Mouse (Mus musculus): Measurements from ENCODE around the gene Vkorc1. TPM values are rescaled to one million over a fixed set of nuclear protein-coding genes. Genes with fewer than 3 reads are reported as not detected.

Vkorc1 gene
- total and polyA plus RNA-seq, 3 experiments: 0.25 TPM; not detected in 2

GRCm38 (mm10) chr7:127874812-127875626 is 20.4 kb downstream of the Vkorc1 start:
- dilution Hi-C loops (cut with MboI; ENCODE audit: extremely low pct_ligation_motif_present, extremely low pct_unique_long_range_greater_than_20kb, low sequenced_read_pairs): no loop called here
- TF ChIP-seq ZNF384 (IDR thresholded peaks at IDR 0.05; ENCODE audit: low read depth, low read length): peak; percentile 70
- no peak for TF ChIP-seq RCOR1 (conservative IDR thresholded peaks at IDR 0.05; ENCODE audit: low read depth, low read length)

GRCm38 (mm10) chr7:127870136-127870821 is 25.1 kb downstream of the Vkorc1 start:
- Histone ChIP-seq H3K36me3 (replicated peaks in 1 of 2; ENCODE audit: control insufficient read depth in 1 of 2, insufficient read depth in 1 of 2, low read length in 1 of 2) (peaks cover 28 to 70% of the 10 kb centered on the region in 2 experiments), H3K27ac (ENCODE audit: insufficient read depth, low read depth) (no peak overlapping the region), H3K9ac (ENCODE audit: insufficient read depth, low read depth) (no peak overlapping the region), H3K4me2 (ENCODE audit: insufficient read depth, low read depth, poor library complexity, severe bottlenecking) (no peak overlapping the region), H3K79me2 (replicated peaks; ENCODE audit: control insufficient read depth, extremely low read depth, insufficient read depth, poor library complexity, severe bottlenecking) (peaks cover 12% of the 10 kb centered on the region), H3K27me3 (replicated peaks) (no peaks in the 10 kb centered on the region), H3K4me3 (replicated peaks in 1 of 3; ENCODE audit: low read depth in 2 of 3, low read length in 2 of 3, poor library complexity in 1 of 3) (no peak overlapping the region), H3K4me1 (ENCODE audit: control insufficient read depth in 1 of 2, insufficient read depth in 2 of 2) (peaks cover 0 to 26% of the 10 kb centered on the region in 2 experiments; a peak in 2 of 4 replicates), H3K9me3 (replicated peaks; ENCODE audit: low read length) (no peaks in the 10 kb centered on the region)
- dilution Hi-C loops (cut with MboI; ENCODE audit: extremely low pct_ligation_motif_present, extremely low pct_unique_long_range_greater_than_20kb, low sequenced_read_pairs): no loop called here
- DNase-seq (ENCODE audit: extremely low read depth): peak; percentile 14
- in situ Hi-C loops (cut with MboI; ENCODE audit: low pct_ligation_motif_present, low pct_unique_long_range_greater_than_20kb, low sequenced_read_pairs): no loop called here
- TF ChIP-seq RAD21 (IDR thresholded peaks at IDR 0.05; ENCODE audit: low read depth, low read length) (peak; percentile 5), CTCF (conservative IDR thresholded peaks at IDR 0.05 in 1 of 2, IDR thresholded peaks at IDR 0.05 in 1 of 2; ENCODE audit: low read depth in 2 of 2, low read length in 2 of 2) (peak in 1 of 2 experiments; percentile 77; a peak in 3 of 4 replicates), SMC3 (IDR thresholded peaks at IDR 0.05; ENCODE audit: low read depth, low read length) (peak; percentile 35), POLR2A (IDR thresholded peaks at IDR 0.05; ENCODE audit: low read depth, low read length) (no peak), TCF12 (IDR thresholded peaks at IDR 0.05; ENCODE audit: low read depth, low read length) (no peak), MYC (IDR thresholded peaks at IDR 0.05; ENCODE audit: low read depth, low read length) (no peak), NELFE (IDR thresholded peaks at IDR 0.05; ENCODE audit: low read depth, low read length) (no peak)

More at GRCm38 (mm10) chr7:127874812-127875626, 20.4 kb downstream of the Vkorc1 start:
- no peaks in the 10 kb centered on the region for H3K27me3 ChIP-seq (replicated peaks)
- peak overlapping the region; percentile 89 for H3K4me2 ChIP-seq (ENCODE audit: insufficient read depth, low read depth, poor library complexity, severe bottlenecking)
- peaks cover 18 to 47% of the 10 kb centered on the region in 2 experiments for H3K36me3 ChIP-seq (replicated peaks in 1 of 2; ENCODE audit: control insufficient read depth in 1 of 2, insufficient read depth in 1 of 2, low read length in 1 of 2)
- in situ Hi-C loops (cut with MboI; ENCODE audit: low pct_ligation_motif_present, low pct_unique_long_range_greater_than_20kb, low sequenced_read_pairs): no loop called here
- peak overlapping the region; percentile 66 to 99 (median 98) for H3K4me3 ChIP-seq (replicated peaks in 1 of 3; ENCODE audit: low read depth in 2 of 3, low read length in 2 of 3, poor library complexity in 1 of 3)
- peaks cover 18% of the 10 kb centered on the region for H3K9me3 ChIP-seq (replicated peaks; ENCODE audit: low read length)
- H3K27ac ChIP-seq (ENCODE audit: insufficient read depth, low read depth): no peak overlapping the region
- H3K79me2 ChIP-seq (replicated peaks; ENCODE audit: control insufficient read depth, extremely low read depth, insufficient read depth, poor library complexity, severe bottlenecking): peaks cover 27% of the 10 kb centered on the region
- peak overlapping the region; percentile 87; the same call in 1 of the 2 replicates for H3K9ac ChIP-seq (ENCODE audit: insufficient read depth, low read depth)
- H3K4me1 ChIP-seq (ENCODE audit: control insufficient read depth in 1 of 2, insufficient read depth in 2 of 2): peaks cover 6 to 33% of the 10 kb centered on the region in 2 experiments
- no peak for DNase-seq (ENCODE audit: extremely low read depth)

GRCm38 (mm10) chr7:127869149-127869810 is 26.1 kb downstream of the Vkorc1 start:
- dilution Hi-C loops (cut with MboI; ENCODE audit: extremely low pct_ligation_motif_present, extremely low pct_unique_long_range_greater_than_20kb, low sequenced_read_pairs): no loop called here
- Histone ChIP-seq H3K9ac (ENCODE audit: insufficient read depth, low read depth) (no peak overlapping the region), H3K4me3 (replicated peaks in 1 of 3; ENCODE audit: low read depth in 2 of 3, low read length in 2 of 3, poor library complexity in 1 of 3) (no peak overlapping the region), H3K36me3 (replicated peaks in 1 of 2; ENCODE audit: control insufficient read depth in 1 of 2, insufficient read depth in 1 of 2, low read length in 1 of 2) (peaks cover 28 to 80% of the 10 kb centered on the region in 2 experiments), H3K4me2 (ENCODE audit: insufficient read depth, low read depth, poor library complexity, severe bottlenecking) (no peak overlapping the region), H3K27ac (ENCODE audit: insufficient read depth, low read depth) (no peak overlapping the region), H3K4me1 (ENCODE audit: control insufficient read depth in 1 of 2, insufficient read depth in 2 of 2) (peaks cover 0 to 21% of the 10 kb centered on the region in 2 experiments; a peak in 2 of 4 replicates), H3K9me3 (replicated peaks; ENCODE audit: low read length) (no peaks in the 10 kb centered on the region), H3K79me2 (replicated peaks; ENCODE audit: control insufficient read depth, extremely low read depth, insufficient read depth, poor library complexity, severe bottlenecking) (peaks cover 3% of the 10 kb centered on the region), H3K27me3 (replicated peaks) (no peaks in the 10 kb centered on the region)
- in situ Hi-C loops (cut with MboI; ENCODE audit: low pct_ligation_motif_present, low pct_unique_long_range_greater_than_20kb, low sequenced_read_pairs): no loop called here
- DNase-seq (ENCODE audit: extremely low read depth): no peak
- no peak for TF ChIP-seq POLR2A (IDR thresholded peaks at IDR 0.05; ENCODE audit: low read depth, low read length)
- no peak for TF ChIP-seq MAX (IDR thresholded peaks at IDR 0.05; ENCODE audit: low read length)
- no peak for TF ChIP-seq JUN (IDR thresholded peaks at IDR 0.05; ENCODE audit: insufficient read depth, low read depth, low read length)
- no peak for TF ChIP-seq EP300 (IDR thresholded peaks at IDR 0.05; ENCODE audit: low read length)
- TF ChIP-seq HCFC1 (IDR thresholded peaks at IDR 0.05; ENCODE audit: low read depth, low read length): no peak
- no peak for TF ChIP-seq CHD1 (IDR thresholded peaks at IDR 0.05; ENCODE audit: low read depth, low read length)
- TF ChIP-seq SMC3 (IDR thresholded peaks at IDR 0.05; ENCODE audit: low read depth, low read length): no peak
- TF ChIP-seq RCOR1 (conservative IDR thresholded peaks at IDR 0.05; ENCODE audit: low read depth, low read length): no peak
- no peak for TF ChIP-seq E2F4 (IDR thresholded peaks at IDR 0.05; ENCODE audit: insufficient replicate concordance, low read depth, low read length)
- TF ChIP-seq GABPA (IDR thresholded peaks at IDR 0.05; ENCODE audit: insufficient replicate concordance, low read depth, low read length): no peak
- no peak for TF ChIP-seq MEF2A (IDR thresholded peaks at IDR 0.05; ENCODE audit: borderline replicate concordance, low read depth, low read length)
- TF ChIP-seq BHLHE40 (IDR thresholded peaks at IDR 0.05; ENCODE audit: low read depth, low read length): no peak
- no peak for TF ChIP-seq ZNF384 (IDR thresholded peaks at IDR 0.05; ENCODE audit: low read depth, low read length)
- TF ChIP-seq JUND (conservative IDR thresholded peaks at IDR 0.05; ENCODE audit: low read depth, low read length): no peak
- TF ChIP-seq ZC3H11A (IDR thresholded peaks at IDR 0.05; ENCODE audit: low read depth, low read length): no peak
- TF ChIP-seq MAZ (IDR thresholded peaks at IDR 0.05; ENCODE audit: low read depth, low read length): no peak

Measured in CH12.LX (cell line).